Mouse (Mus musculus) retina, embryonic 14.5 days (tissue): ENCODE measurements around the gene Slc16a5.
A peak's percentile ranks its signal among the peaks of the same experiment; 100 is the strongest.
"Not testable (repeated sequence)": the region's sequence is repeated elsewhere in the genome, so short reads cannot be mapped to it uniquely, and the experiment has no call there.

Experiments used
- DNase-seq: peaks from one replicate; pipeline ENCODE4 v3.0.0-alpha.2; 2015; ENCODE audit warnings: low spot score

Slc16a5 gene

GRCm38 (mm10) chr11:115481553-115482259 lies 19.4 kb downstream of the Slc16a5 start:
- DNase-seq, result no peak

DNA sequence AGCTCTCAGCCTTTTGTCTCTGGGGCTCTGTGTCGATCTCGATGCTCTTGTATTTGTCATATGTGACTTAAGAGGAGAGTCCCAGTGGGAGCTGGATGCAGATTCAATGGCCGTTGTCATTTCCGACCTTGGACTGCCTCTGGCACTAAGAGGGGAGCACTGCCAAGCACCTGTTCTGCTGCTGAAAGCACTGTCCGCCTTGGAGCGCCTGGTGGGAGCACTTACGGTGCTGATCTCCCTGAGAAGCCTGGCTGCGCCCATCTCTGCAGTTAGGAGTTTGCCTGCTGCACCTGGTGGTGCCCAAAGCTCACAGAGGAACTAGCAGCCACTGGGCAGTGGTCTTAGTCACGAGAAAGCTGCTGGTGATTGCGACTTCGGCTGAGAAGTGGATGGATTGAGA lies 21.0 kb downstream of the Slc16a5 start:
- no peak for DNase-seq

- DNase-seq, result peak; percentile 90
Observed at GRCm38 (mm10) chr11:115483726-115484125, 21.5 kb downstream of the Slc16a5 start.

GRCm38 (mm10) chr11:115485155-115485554 lies 22.9 kb downstream of the Slc16a5 start:
- DNase-seq, result no peak

- DNase-seq, result no peak
Observed at GRCm38 (mm10) chr11:115488551-115489104, 26.4 kb downstream of the Slc16a5 start.

DNA sequence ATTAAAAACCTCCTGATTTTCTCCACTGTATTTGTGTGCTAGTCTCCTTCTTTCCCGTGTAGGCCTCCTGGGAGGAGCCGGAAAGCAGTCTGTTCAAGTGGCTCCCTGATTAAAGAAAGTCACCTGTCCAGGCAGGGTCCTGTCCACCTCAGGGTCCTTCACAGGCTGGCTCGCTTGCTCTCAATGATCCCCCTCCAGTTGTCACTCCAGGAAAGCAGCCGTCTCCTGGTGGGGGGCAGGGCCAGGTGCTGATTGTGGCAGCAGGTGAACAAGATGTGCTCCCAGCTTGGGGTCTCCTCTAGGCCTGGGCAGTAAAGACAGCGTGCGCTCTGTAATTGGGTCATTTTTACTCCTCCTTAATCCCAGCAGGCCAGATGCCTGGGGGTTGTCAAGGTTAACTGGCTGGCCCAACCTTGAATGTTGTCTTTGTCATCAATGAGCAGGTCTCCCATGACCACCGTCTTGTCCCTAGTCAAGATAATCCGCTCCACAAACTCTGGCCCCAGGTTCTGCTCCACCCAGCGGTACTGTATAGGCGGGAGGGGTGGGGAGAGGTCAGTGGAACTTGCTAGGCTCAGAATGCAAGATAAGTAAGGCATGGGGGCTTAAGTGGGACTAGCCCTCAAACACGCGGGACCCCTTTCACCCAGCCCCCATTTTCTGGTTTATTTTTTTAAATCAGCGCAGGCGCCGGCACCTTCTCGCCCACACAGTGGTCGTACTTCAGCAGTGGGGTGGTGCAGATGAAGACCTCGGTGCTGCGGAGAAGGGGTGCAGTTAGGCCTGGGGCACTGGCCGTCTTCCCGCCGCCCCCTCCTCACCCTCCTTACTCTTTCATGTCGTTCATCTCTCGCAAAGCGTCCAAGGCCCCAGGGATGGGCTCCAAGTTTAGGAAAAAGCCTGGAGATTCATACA lies 28.4 kb downstream of the Slc16a5 start:
- no peak for DNase-seq

- DNase-seq, result peak; percentile 80
Observed at GRCm38 (mm10) chr11:115491356-115492083, 29.2 kb downstream of the Slc16a5 start, which contains the start of gene Nt5c. Gene Nt5c (minus strand): TSS chr11:115491862.

DNA sequence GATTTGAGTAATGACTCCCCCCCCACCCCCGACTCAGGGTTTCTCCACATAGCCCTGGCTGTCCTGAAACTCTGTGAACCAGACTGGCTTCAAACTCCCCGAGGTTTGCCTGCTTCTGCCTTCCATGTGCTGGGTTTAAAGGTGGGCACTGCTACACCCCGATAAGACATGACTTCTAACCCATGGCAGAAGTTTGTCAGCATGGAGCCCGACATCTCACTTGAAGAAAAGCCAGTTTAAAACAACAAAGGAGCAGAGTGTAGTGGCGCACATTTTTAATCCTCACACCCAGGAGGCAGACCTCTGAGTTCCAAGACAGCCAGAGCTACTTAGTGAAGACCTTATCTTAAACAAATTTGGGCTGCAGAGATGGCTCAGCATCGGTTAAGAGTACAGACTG lies 30.1 kb downstream of the Slc16a5 start:
- DNase-seq, result no peak

- not testable (repeated sequence) for DNase-seq
Observed at GRCm38 (mm10) chr11:115496559-115496958, 34.3 kb downstream of the Slc16a5 start.

- no peak for DNase-seq
Observed at GRCm38 (mm10) chr11:115502636-115503035, 40.4 kb downstream of the Slc16a5 start.

DNA sequence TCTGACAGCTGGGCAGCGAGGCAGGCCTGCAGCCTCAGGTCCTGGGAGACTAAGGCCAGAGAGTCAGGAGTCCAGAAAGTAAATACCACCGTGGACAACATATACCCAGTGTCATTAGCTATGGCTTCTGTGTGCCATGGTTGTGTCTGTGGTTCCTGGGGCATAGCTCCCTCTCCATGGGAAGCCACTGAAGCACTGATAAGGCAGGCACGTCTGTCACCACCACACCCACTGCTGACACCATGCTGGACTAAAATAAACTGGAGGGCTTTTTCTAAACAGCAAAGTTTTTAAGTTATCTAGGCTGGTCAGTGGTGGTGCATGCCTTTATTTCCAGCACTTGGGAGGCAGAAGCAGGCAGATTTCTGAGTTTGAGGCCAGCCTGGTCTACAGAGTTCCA lies 44.3 kb downstream of the Slc16a5 start:
- DNase-seq, result no peak

DNA sequence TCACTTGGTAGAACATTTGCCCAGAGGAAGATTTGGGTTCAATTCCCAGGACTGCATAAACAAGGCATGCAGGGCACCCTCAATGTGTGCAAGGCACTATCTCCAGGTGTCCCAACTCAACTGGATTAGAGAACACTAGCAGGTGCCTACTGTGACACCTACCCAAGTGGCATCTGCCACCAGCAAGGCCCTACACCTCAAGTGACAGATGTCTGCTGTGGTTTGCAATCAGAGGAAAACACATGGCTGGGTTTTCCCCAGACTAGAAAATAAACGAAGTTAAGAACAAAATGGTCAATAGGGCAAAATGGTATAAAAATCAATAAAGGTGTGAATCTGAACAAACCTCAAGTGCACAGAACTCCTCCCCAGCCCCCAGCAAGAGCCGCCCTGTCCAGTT lies 45.8 kb downstream of the Slc16a5 start:
- DNase-seq, result no peak

- DNase-seq, result no peak
Observed at GRCm38 (mm10) chr11:115509773-115510506, 47.7 kb downstream of the Slc16a5 start.

GRCm38 (mm10) chr11:115510507-115510888 lies 48.2 kb downstream of the Slc16a5 start:
- no peak for DNase-seq

GRCm38 (mm10) chr11:115511121-115511520 lies 48.8 kb downstream of the Slc16a5 start:
- no peak for DNase-seq

DNA sequence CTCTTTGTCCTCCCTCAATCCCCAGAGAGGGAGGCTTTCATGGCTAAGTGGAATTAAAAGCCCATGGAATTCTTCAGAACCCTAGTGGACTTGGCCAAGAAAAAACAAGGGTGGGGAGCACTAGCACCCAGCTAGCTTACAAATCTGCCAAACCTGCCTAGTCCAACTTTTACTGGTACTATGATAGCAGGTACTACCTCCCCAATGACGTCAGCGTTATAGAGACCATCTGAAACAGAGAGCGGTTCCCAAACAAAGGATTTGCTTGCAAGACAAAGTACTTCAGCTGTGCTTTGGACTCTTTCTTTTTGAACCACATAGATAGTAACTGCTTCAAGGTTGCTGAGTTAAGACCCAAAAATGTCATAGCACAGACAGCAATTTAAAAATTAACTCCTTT lies 49.7 kb downstream of the Slc16a5 start:
- DNase-seq, result peak; percentile 28

GRCm38 (mm10) chr11:115512407-115513183 lies 50.3 kb downstream of the Slc16a5 start:
- peak; percentile 43 for DNase-seq

DNA sequence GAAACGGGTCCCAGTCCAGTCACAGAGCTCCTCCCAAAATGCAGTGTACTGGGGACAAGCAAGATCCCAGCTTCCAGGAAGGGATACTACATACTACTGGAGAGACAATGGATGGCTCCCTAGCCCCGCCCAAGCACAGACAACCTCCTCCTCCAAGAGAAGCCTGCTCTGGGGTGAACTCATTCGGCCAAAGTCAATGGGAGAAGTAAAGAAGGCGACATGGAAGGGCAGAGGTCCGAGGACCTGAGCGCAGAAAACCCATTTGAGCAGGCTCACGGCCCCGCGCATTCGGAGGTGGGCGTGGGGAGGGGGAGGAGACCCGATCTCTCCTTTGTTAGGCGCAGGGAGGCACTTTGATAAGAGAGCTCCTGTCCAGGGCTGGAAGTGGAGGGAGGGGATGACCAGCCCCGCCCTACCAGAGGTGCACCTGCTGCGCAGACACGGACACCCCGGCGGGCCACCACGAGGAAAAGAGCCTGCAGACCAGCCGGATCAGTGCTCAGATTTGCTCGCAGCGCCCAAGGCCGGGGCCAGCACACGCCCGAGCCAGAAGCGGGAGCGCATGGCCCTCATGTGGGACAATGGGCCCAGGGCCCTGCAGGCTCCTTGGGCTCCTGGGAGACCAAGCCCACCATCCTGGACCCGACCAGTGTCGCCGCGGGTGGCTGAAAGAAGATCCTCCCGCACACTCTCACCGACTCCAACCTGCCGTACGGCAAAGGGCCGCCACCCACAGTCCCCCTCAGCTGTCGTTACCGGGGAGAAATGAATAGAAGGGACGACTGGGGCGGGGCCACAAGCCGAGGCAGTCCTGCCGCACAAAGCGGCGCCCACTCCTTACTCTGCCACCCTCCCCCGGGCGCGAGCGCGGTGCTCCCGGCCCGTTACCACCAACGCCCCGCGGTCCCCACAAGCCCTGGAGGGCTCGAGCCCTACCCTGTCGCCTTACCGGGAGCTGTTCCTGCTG lies 51.3 kb downstream of the Slc16a5 start:
- peak; percentile 62 for DNase-seq

DNA sequence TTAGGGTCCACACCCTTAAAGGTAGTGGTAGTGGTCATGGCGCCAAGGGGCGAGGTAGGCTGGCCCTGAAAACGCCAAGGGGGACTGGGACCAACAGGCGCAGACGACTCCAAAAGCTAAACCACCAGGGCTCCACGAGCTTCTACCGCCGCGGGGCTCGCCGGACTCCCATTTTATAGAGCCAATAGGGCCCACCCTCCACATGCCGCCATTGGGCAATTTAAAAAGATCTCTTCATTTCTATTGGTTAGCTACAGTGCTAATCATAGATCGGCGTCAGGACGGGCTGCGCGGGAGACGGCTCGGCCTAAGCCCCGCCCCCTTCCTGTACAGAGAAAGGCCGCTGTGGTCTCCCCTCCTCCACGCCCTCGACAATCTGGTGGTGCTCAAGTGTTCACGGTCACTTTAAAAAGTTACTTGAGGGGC lies 52.0 kb downstream of the Slc16a5 start, which contains the start of gene Jpt1:
Gene Jpt1, minus strand, starts transcription at position 150 of the 426 bp plus-strand sequence.
- peak; percentile 99 for DNase-seq
